ENCODE assay signal across 11 mouse cellular contexts in the genomic region with DNA sequence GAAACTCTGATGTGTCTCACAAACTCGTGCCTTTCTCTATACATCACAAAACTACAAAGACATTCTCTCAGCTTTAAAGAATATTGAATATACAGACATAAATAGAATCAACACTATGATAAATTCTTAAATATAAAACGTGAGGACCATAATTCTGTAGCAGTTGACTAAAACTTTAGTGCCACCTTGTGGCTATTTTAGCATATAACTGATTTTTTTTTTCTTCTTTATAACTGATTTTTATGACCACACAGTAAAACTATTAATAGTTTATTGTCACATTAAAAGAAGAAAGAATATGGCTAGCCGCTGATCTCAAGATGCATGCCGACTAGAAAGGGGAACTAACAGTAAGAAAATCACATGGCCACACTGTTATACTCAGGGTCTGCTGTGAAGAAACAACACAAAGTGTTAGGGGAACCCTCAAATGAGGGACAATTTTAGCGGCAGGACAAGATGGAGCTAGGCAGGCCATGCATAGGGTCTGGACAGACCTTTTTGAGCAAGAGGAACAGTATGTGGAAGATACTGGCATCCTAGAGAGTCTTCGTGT. TPM values are rescaled to one million over a fixed set of nuclear protein-coding genes. Genes with fewer than 3 reads are reported as not detected.
DNase-seq lines count a peak whose midpoint lies in the region; ATAC-seq lines count a peak whose summit lies in the region.
"Had no signal": no experiment of that assay in that cellular context is flagged by ENCODE, and none has a peak within 500 bp of the region (broad histone marks: within the 10 kb centered on the region; RNA-seq: fewer than 3 reads in every experiment).

No protein-coding gene starts in this region.

- ATAC-seq in CD4-positive, CD25-positive, alpha-beta regulatory T cell, adult 4 months: peak; percentile 20

- peak; percentile 50 for DNase-seq in cerebellum, adult 9-10 months
- DNase-seq in cerebellum, adult 9-11 months: no peak
- DNase-seq in layer of hippocampus, adult 9-10 months (ENCODE audit: low spot score): peak; percentile 7
- no peak for DNase-seq in layer of hippocampus, adult 9-11 months
- peak; percentile 78 for DNase-seq in induced T-regulatory cell, adult 2 months (ENCODE audit: low read depth)
- no peak for DNase-seq in right cerebral cortex, postnatal 4 days
- DNase-seq in layer of hippocampus, adult 11-12 months (ENCODE audit: low spot score): no peak
- DNase-seq: adrenal gland, postnatal 14 days; kidney, adult 8-10 months had no signal

RNA-seq across cellular contexts. Expression of a gene that starts 18.9 kb away (rescaled TPM):
- polyA plus RNA-seq in CD4-positive, CD25-positive, alpha-beta regulatory T cell, adult 4 months (2017; shearing (Covaris generic)): under 1 TPM; 0.42 to 0.98 TPM
- polyA plus RNA-seq: embryonic facial prominence, embryonic 13.5 days had no signal

Comparison
In these comparisons a context has a peak if more than half of its experiments do, and no peak if none do; other contexts are left out.
1. DNase-seq: peak in cerebellum, adult 9-10 months (single experiment), layer of hippocampus, adult 9-10 months (single experiment) and induced T-regulatory cell, adult 2 months (single experiment); none in cerebellum, adult 9-11 months (single experiment), layer of hippocampus, adult 9-11 months (single experiment), right cerebral cortex, postnatal 4 days (single experiment) and layer of hippocampus, adult 11-12 months (single experiment).